Mouse (Mus musculus): ENCODE measurements around the gene Rxylt1. TPM values are rescaled to one million over a fixed set of nuclear protein-coding genes. Genes with fewer than 3 reads are reported as not detected.
A peak's percentile ranks its signal among the peaks of the same experiment; 100 is the strongest.

The Rxylt1 gene
- polyA plus RNA-seq, 1 experiment: not detected

DNA sequence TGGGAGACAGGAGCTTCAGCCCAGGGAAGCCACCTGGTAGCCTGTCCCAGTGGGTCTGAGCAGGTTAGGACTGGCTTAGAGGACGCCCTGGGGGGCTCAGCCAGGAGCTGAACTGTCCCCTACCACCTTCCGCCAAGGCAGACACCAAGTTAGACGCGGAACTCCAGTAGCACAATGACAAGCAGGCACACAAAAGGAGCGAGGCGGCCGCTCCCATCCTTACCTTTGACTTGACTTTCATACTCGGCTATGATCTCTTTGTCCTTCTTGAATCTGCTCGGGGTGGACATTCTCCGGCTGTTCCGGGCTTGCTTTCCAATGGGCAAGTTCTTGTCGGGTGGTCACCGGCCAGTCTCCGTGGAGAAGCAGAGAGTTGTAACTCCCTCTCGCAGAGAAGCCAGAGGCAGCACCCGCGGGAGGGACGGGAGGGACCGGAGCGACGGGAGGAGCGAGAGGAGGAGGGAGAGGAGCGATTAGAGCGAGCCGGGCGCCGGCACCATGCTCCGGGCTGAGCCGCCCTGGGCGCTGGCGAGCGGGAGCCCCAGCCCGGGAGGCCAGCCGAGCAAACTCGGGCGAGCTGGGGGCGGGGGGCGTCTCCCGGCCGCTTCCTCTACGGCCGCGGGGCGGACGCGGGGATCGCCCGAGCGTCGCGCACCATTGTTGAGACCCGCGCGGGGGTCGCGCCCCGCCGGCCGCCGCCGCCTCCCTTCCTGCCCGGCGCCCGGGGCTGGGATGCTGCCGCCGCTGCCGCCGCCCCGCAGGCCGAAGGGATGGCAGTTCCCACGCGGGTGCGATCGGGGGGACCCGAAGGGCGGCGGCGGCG is 50.1 kb downstream of the Rxylt1 start, which contains the start of gene Srgap1:
Gene Srgap1 (minus strand): TSS at position 412 of the 823 bp plus-strand sequence.
- peak within 1 kb of the TSS; percentile 66 for H3K4me3 ChIP-seq (ENCODE audit: insufficient read depth, low read depth, low read length)
- H3K27ac ChIP-seq (ENCODE audit: insufficient read depth, low read depth, low read length): no peak within 1 kb of the TSS
- WGBS: under 1% methylated on average over 76 of the region's 79 CpGs
- TF ChIP-seq CTCF (IDR thresholded peaks at IDR 0.05; ENCODE audit: insufficient read depth, low read depth, low read length) (no peak), POLR2A (IDR thresholded peaks at IDR 0.05; ENCODE audit: insufficient read depth, low read depth, low read length) (no peak)
- H3K4me1 ChIP-seq (ENCODE audit: control insufficient read depth, insufficient read depth, low read length): peaks cover 9% of the 10 kb centered on the region; the same call in 1 of the 2 replicates

- H3K27ac ChIP-seq (ENCODE audit: insufficient read depth, low read depth, low read length): no peak overlapping the region
- TF ChIP-seq CTCF (IDR thresholded peaks at IDR 0.05; ENCODE audit: insufficient read depth, low read depth, low read length): no peak
- TF ChIP-seq POLR2A (IDR thresholded peaks at IDR 0.05; ENCODE audit: insufficient read depth, low read depth, low read length): no peak
- peaks cover 9% of the 10 kb centered on the region; the same call in 1 of the 2 replicates for H3K4me1 ChIP-seq (ENCODE audit: control insufficient read depth, insufficient read depth, low read length)
- 4% methylated on average over 13 of the region's 13 CpGs for WGBS
- H3K4me3 ChIP-seq (ENCODE audit: insufficient read depth, low read depth, low read length): peak overlapping the region; percentile 66
Measured at GRCm38 (mm10) chr10:122046511-122046903, 50.7 kb downstream of the Rxylt1 start.

- TF ChIP-seq CTCF (IDR thresholded peaks at IDR 0.05; ENCODE audit: insufficient read depth, low read depth, low read length): no peak
- TF ChIP-seq POLR2A (IDR thresholded peaks at IDR 0.05; ENCODE audit: insufficient read depth, low read depth, low read length): no peak
- H3K4me3 ChIP-seq (ENCODE audit: insufficient read depth, low read depth, low read length): peak overlapping the region; percentile 8; the same call in 1 of the 2 replicates
- 37% methylated on average over 9 of the region's 9 CpGs for WGBS
Measured at GRCm38 (mm10) chr10:122045946-122046345, 51.2 kb downstream of the Rxylt1 start.

GRCm38 (mm10) chr10:122044926-122045325 is 52.2 kb downstream of the Rxylt1 start:
- TF ChIP-seq POLR2A (IDR thresholded peaks at IDR 0.05; ENCODE audit: insufficient read depth, low read depth, low read length): no peak
- no peak for TF ChIP-seq CTCF (IDR thresholded peaks at IDR 0.05; ENCODE audit: insufficient read depth, low read depth, low read length)
- 89% methylated on average over 4 of the region's 4 CpGs for WGBS
- H3K4me3 ChIP-seq (ENCODE audit: insufficient read depth, low read depth, low read length): no peak overlapping the region
- peaks cover 9% of the 10 kb centered on the region; the same call in 1 of the 2 replicates for H3K4me1 ChIP-seq (ENCODE audit: control insufficient read depth, insufficient read depth, low read length)
- H3K27ac ChIP-seq (ENCODE audit: insufficient read depth, low read depth, low read length): no peak overlapping the region

More at GRCm38 (mm10) chr10:122045946-122046345, 51.2 kb downstream of the Rxylt1 start:
- no peak overlapping the region for H3K27ac ChIP-seq (ENCODE audit: insufficient read depth, low read depth, low read length)
- H3K4me1 ChIP-seq (ENCODE audit: control insufficient read depth, insufficient read depth, low read length): peaks cover 9% of the 10 kb centered on the region; the same call in 1 of the 2 replicates

DNA sequence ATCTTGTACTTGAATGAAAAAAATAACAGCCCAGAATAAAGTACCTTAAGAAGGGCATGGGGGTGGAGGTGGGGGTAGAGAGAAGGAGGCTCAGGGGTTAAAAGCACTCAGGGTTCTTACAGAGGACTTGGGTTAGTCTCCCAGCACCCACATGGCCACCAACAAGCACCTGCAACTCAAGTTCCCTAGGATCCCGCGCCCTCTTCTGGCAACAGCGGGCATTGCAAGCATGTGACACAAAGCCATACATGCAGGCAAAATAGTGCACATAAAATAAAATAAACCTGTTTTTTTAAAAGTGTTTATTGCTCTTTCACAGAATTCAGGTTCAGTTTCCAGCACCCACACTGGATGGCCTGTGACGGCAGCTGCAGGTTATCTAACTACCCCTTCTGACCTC is 56.8 kb downstream of the Rxylt1 start:
- WGBS: 53% methylated on average over 4 of the region's 4 CpGs
- H3K27ac ChIP-seq (ENCODE audit: insufficient read depth, low read depth, low read length): no peak overlapping the region
- no peaks in the 10 kb centered on the region for H3K4me1 ChIP-seq (ENCODE audit: control insufficient read depth, insufficient read depth, low read length)
- TF ChIP-seq POLR2A (IDR thresholded peaks at IDR 0.05; ENCODE audit: insufficient read depth, low read depth, low read length) (no peak), CTCF (IDR thresholded peaks at IDR 0.05; ENCODE audit: insufficient read depth, low read depth, low read length) (peak; percentile 12; the same call in 1 of the 2 replicates)
- H3K4me3 ChIP-seq (ENCODE audit: insufficient read depth, low read depth, low read length): no peak overlapping the region

- H3K4me3 ChIP-seq (ENCODE audit: insufficient read depth, low read depth, low read length): no peak overlapping the region
- no peaks in the 10 kb centered on the region for H3K4me1 ChIP-seq (ENCODE audit: control insufficient read depth, insufficient read depth, low read length)
- no peak overlapping the region for H3K27ac ChIP-seq (ENCODE audit: insufficient read depth, low read depth, low read length)
- WGBS: 97% methylated on average over 4 of the region's 4 CpGs
- TF ChIP-seq CTCF (IDR thresholded peaks at IDR 0.05; ENCODE audit: insufficient read depth, low read depth, low read length): no peak
- TF ChIP-seq POLR2A (IDR thresholded peaks at IDR 0.05; ENCODE audit: insufficient read depth, low read depth, low read length): no peak
Measured at GRCm38 (mm10) chr10:122039566-122039965, 57.6 kb downstream of the Rxylt1 start.

- TF ChIP-seq POLR2A (IDR thresholded peaks at IDR 0.05; ENCODE audit: insufficient read depth, low read depth, low read length) (no peak), CTCF (IDR thresholded peaks at IDR 0.05; ENCODE audit: insufficient read depth, low read depth, low read length) (no peak)
- no peak overlapping the region for H3K27ac ChIP-seq (ENCODE audit: insufficient read depth, low read depth, low read length)
- no peaks in the 10 kb centered on the region for H3K4me1 ChIP-seq (ENCODE audit: control insufficient read depth, insufficient read depth, low read length)
- WGBS: 55% methylated on average over 3 of the region's 3 CpGs
- H3K4me3 ChIP-seq (ENCODE audit: insufficient read depth, low read depth, low read length): no peak overlapping the region
Measured at GRCm38 (mm10) chr10:122038554-122038953, 58.6 kb downstream of the Rxylt1 start.

GRCm38 (mm10) chr10:122033271-122033670 is 63.9 kb downstream of the Rxylt1 start:
- no peak for TF ChIP-seq CTCF (IDR thresholded peaks at IDR 0.05; ENCODE audit: insufficient read depth, low read depth, low read length)
- no peak for TF ChIP-seq POLR2A (IDR thresholded peaks at IDR 0.05; ENCODE audit: insufficient read depth, low read depth, low read length)
- 80% methylated on average over 5 of the region's 5 CpGs for WGBS
- Histone ChIP-seq H3K4me3 (ENCODE audit: insufficient read depth, low read depth, low read length) (no peak overlapping the region), H3K4me1 (ENCODE audit: control insufficient read depth, insufficient read depth, low read length) (peaks cover 2% of the 10 kb centered on the region; the same call in 1 of the 2 replicates), H3K27ac (ENCODE audit: insufficient read depth, low read depth, low read length) (no peak overlapping the region)

DNA sequence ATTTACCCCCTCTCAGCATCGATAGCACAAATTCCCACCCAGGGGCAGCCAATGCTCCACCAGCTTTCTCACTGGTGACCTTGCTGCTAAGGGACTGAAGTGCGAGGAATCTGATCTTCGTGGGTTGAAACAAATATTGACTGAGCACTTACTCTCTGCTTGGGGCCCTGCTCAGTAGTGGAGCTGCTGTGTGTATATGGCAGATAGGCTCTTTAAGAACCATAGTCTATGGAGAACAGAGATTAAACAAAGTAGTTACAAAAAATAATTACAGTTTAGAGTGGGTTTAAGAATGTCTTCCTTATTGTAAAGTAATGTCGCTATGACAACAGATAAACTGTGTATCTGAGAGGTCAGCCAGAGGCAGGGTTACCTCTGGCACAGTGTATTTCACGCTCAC is 66.8 kb downstream of the Rxylt1 start:
- H3K4me1 ChIP-seq (ENCODE audit: control insufficient read depth, insufficient read depth, low read length): peaks cover 2% of the 10 kb centered on the region; the same call in 1 of the 2 replicates
- H3K27ac ChIP-seq (ENCODE audit: insufficient read depth, low read depth, low read length): no peak overlapping the region
- H3K4me3 ChIP-seq (ENCODE audit: insufficient read depth, low read depth, low read length): no peak overlapping the region
- WGBS: 86% methylated on average over 5 of the region's 5 CpGs
- TF ChIP-seq POLR2A (IDR thresholded peaks at IDR 0.05; ENCODE audit: insufficient read depth, low read depth, low read length): no peak
- no peak for TF ChIP-seq CTCF (IDR thresholded peaks at IDR 0.05; ENCODE audit: insufficient read depth, low read depth, low read length)
